Comparison of ENCODE assay signal across 15 mouse cellular contexts in the genomic region with DNA sequence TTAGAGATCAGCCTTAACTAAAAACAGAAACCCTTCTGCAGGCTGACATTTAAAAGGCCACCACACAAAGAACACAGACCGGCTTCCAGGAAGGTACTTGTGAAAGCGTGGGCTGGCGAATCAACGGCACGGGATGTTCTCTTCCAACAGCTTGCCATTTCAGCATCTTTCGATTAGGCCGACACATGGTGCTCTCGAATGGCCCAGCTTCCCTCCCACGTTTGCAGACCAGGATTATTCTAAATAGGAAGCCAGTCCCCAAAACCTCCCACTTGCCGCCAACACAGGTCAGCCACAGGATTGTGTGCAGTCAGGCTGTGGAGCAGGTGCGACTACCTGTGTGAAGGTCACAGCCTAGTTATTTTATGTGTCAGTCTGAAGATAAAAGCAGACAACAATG.
DNase-seq lines count a peak whose midpoint lies in the region; ATAC-seq and TF ChIP-seq lines count a peak whose summit lies in the region.
"Had no signal": no experiment of that assay in that cellular context is flagged by ENCODE, and none has a peak within 500 bp of the region (broad histone marks: within the 10 kb centered on the region; RNA-seq: fewer than 3 reads in every experiment).

No protein-coding gene starts in this region.

- H3K27ac ChIP-seq in layer of hippocampus, adult 2 months: peak overlapping the region; percentile 95
- no peak overlapping the region for H3K27ac ChIP-seq in midbrain, embryonic 11.5 days (ENCODE audit: low read depth, low read length)
- H3K27ac ChIP-seq in forebrain, embryonic 12.5 days: no peak overlapping the region
- H3K27ac ChIP-seq: forebrain, embryonic 10.5 days; intestine, embryonic 15.5 days; liver, embryonic 15.5 days had no signal

- TF ChIP-seq CTCF in layer of hippocampus, adult 2 months (conservative IDR thresholded peaks at IDR 0.05): no peak

- H3K27me3 ChIP-seq in midbrain, embryonic 11.5 days (ENCODE audit: control insufficient read depth, insufficient read depth, low read length): no peaks in the 10 kb centered on the region
- H3K27me3 ChIP-seq in forebrain, embryonic 12.5 days: no peaks in the 10 kb centered on the region
- H3K27me3 ChIP-seq: intestine, embryonic 15.5 days; liver, embryonic 15.5 days had no signal

- H3K9me3 ChIP-seq in midbrain, embryonic 11.5 days (ENCODE audit: control insufficient read depth, low read length): no peaks in the 10 kb centered on the region
- H3K9me3 ChIP-seq in forebrain, embryonic 12.5 days: no peaks in the 10 kb centered on the region
- H3K9me3 ChIP-seq: forebrain, embryonic 10.5 days; intestine, embryonic 15.5 days; liver, embryonic 15.5 days had no signal

- H3K9ac ChIP-seq in midbrain, embryonic 11.5 days (ENCODE audit: low read length): no peak overlapping the region
- H3K9ac ChIP-seq in forebrain, embryonic 12.5 days: no peak overlapping the region
- H3K9ac ChIP-seq: intestine, embryonic 15.5 days; liver, embryonic 15.5 days had no signal

- no peaks in the 10 kb centered on the region for H3K36me3 ChIP-seq in midbrain, embryonic 11.5 days (ENCODE audit: control insufficient read depth, insufficient read depth, low read length)
- H3K36me3 ChIP-seq in forebrain, embryonic 12.5 days (replicated peaks): no peaks in the 10 kb centered on the region
- H3K36me3 ChIP-seq: forebrain, embryonic 10.5 days; intestine, embryonic 15.5 days; liver, embryonic 15.5 days had no signal

- intact Hi-C loops in left cerebral cortex, postnatal 14 days (cut with DNase I): loop anchor here (10.0 kb wide), 1 partner anchor 326 kb away; no protein-coding TSS in a partner anchor

- peak; percentile 90 for ATAC-seq in activated CD4-positive, CD25-positive, alpha-beta regulatory T cell, adult 4 months
- no peak for ATAC-seq in midbrain, embryonic 11.5 days (ENCODE audit: low FRiP score)
- ATAC-seq in forebrain, embryonic 12.5 days (ENCODE audit: low FRiP score): no peak
- ATAC-seq: intestine, embryonic 15.5 days had no signal

- H3K4me2 ChIP-seq in midbrain, embryonic 11.5 days: no peak overlapping the region
- no peak overlapping the region for H3K4me2 ChIP-seq in forebrain, embryonic 12.5 days
- H3K4me2 ChIP-seq: intestine, embryonic 15.5 days; liver, embryonic 15.5 days had no signal

- 92% methylated on average over 11 of the region's 11 CpGs for WGBS in midbrain, embryonic 11.5 days
- WGBS in forebrain, embryonic 12.5 days: 94% methylated on average over 11 of the region's 11 CpGs

- H3K4me3 ChIP-seq in layer of hippocampus, adult 2 months: no peak overlapping the region
- H3K4me3 ChIP-seq in midbrain, embryonic 11.5 days (ENCODE audit: low read depth, low read length): no peak overlapping the region
- H3K4me3 ChIP-seq in forebrain, embryonic 12.5 days (replicated peaks): no peak overlapping the region
- H3K4me3 ChIP-seq: forebrain, embryonic 10.5 days; intestine, embryonic 15.5 days; liver, embryonic 15.5 days had no signal

- peak; percentile 12 for DNase-seq in CD4-positive helper T cell, adult 2 months (ENCODE audit: low read depth, low spot score)
- DNase-seq in layer of hippocampus, adult 2 months (ENCODE audit: low spot score in 2 of 2): peak; percentile 77 to 89
- peak; percentile 69 to 86 for DNase-seq in left cerebral cortex, postnatal 14 days (ENCODE audit: low spot score in 2 of 2)
- DNase-seq in midbrain, embryonic 11.5 days (ENCODE audit: low spot score, missing footprints): no peak
- DNase-seq in gastrocnemius, adult 8-10 months (ENCODE audit: low spot score in 2 of 2): no peak
- DNase-seq: cerebellum, adult 9-11 months; heart, adult 11 months; heart, postnatal 10 days; kidney, postnatal 36 days; thymus, postnatal 4 days had no signal

- no peaks in the 10 kb centered on the region for H3K4me1 ChIP-seq in midbrain, embryonic 11.5 days (ENCODE audit: control insufficient read depth, insufficient read depth, low read length)
- H3K4me1 ChIP-seq in forebrain, embryonic 12.5 days: no peaks in the 10 kb centered on the region
- H3K4me1 ChIP-seq: intestine, embryonic 15.5 days; liver, embryonic 15.5 days had no signal

Comparison
In these comparisons a context has a peak if more than half of its experiments do, and no peak if none do; other contexts are left out.
1. DNase-seq: peak in CD4-positive helper T cell, adult 2 months (single experiment), layer of hippocampus, adult 2 months (2 of 2) and left cerebral cortex, postnatal 14 days (2 of 2); none in midbrain, embryonic 11.5 days (single experiment) and gastrocnemius, adult 8-10 months (0 of 2).